ENCODE assay signal across 28 mouse cellular contexts in the genomic region with DNA sequence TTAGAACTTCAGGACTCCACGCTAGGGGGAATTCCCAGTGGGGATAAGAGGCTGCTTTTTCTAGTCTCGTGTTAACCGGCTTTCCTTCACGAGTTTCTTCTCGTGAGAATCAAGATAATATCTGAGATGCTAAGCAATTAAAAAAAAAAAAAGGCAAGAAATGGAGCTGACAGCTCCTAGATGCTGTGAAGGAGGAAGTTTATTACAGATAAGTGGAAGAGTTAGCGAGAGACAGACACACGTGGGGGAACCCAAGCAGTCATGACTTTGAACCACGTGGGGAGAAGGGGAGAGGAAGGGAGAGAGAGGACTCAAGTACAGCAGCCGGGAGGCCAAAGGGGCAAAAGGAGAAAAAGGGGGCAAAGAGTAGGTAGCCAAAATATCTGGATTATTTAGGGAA. TPM values are rescaled to one million over a fixed set of nuclear protein-coding genes. Genes with fewer than 3 reads are reported as not detected.
DNase-seq lines count a peak whose midpoint lies in the region; ATAC-seq and TF ChIP-seq lines count a peak whose summit lies in the region.
"Had no signal": no experiment of that assay in that cellular context is flagged by ENCODE, and none has a peak within 500 bp of the region (broad histone marks: within the 10 kb centered on the region; RNA-seq: fewer than 3 reads in every experiment).

No protein-coding gene starts in this region.

- no peaks in the 10 kb centered on the region for H3K36me3 ChIP-seq in spleen, adult 2 months (ENCODE audit: control insufficient read depth, insufficient read depth, low read length)
- H3K36me3 ChIP-seq in MEL (ENCODE audit: control insufficient read depth in 1 of 2, insufficient read depth in 2 of 2, low read length in 2 of 2), result peaks cover 0 to 41% of the 10 kb centered on the region in 2 experiments; a peak in 2 of 4 replicates
- no peaks in the 10 kb centered on the region for H3K36me3 ChIP-seq in macrophage (ENCODE audit: inconsistent target)
- H3K36me3 ChIP-seq in liver, postnatal 0 days (replicated peaks; ENCODE audit: insufficient read depth, low read length), result no peaks in the 10 kb centered on the region
- H3K36me3 ChIP-seq: embryonic facial prominence, embryonic 15.5 days; forebrain, embryonic 15.5 days; heart, embryonic 13.5 days; hindbrain, embryonic 13.5 days; limb, embryonic 13.5 days; liver, embryonic 12.5 days; neural tube, embryonic 13.5 days had no signal

- no peak for ATAC-seq in liver, postnatal 0 days
- ATAC-seq: forebrain, embryonic 15.5 days; inflammation-experienced regulatory T-cells, adult 6 months; liver, embryonic 12.5 days; Patski had no signal

- H3K4me2 ChIP-seq in liver, postnatal 0 days (ENCODE audit: low read depth, low read length), result no peak overlapping the region
- H3K4me2 ChIP-seq: embryonic facial prominence, embryonic 15.5 days; forebrain, embryonic 15.5 days; heart, embryonic 13.5 days; hindbrain, embryonic 13.5 days; limb, embryonic 13.5 days; liver, embryonic 12.5 days; neural tube, embryonic 13.5 days had no signal

- no peaks in the 10 kb centered on the region for H3K79me2 ChIP-seq in MEL (ENCODE audit: control insufficient read depth, insufficient read depth, low read length, poor library complexity)
- peaks cover 45% of the 10 kb centered on the region for H3K79me2 ChIP-seq in macrophage (ENCODE audit: inconsistent target)

- peak in 1 of 2 experiments; percentile 31 for DNase-seq in spleen, adult 2 months (ENCODE audit: low read depth in 1 of 2, low spot score in 2 of 2)
- no peak for DNase-seq in spleen, postnatal 14 days (ENCODE audit: low spot score in 2 of 2)
- peak; percentile 89 for DNase-seq in MEL (ENCODE audit: low read depth, low spot score)
- DNase-seq in thymus, postnatal 4 days, result no peak
- DNase-seq in embryo, embryonic 10 days (ENCODE audit: low spot score), result no peak
- DNase-seq in liver, postnatal 0 days, result no peak
- DNase-seq: adrenal gland, postnatal 36 days; cerebellum, adult 18-20 months; cerebellum, postnatal 25 days; gastrocnemius, postnatal 14 days; heart, adult 2 months; heart, postnatal 14 days; kidney, postnatal 10 days; layer of hippocampus, postnatal 36 days; lung, adult 2 months; lung, postnatal 14 days; midbrain, embryonic 14.5 days; thymus, postnatal 14 days had no signal

- no peak for TF ChIP-seq POLR2A in spleen, adult 2 months (IDR thresholded peaks at IDR 0.05; ENCODE audit: low read depth, low read length)
- peak in 1 of 2 experiments; percentile 76; a peak in 2 of 4 replicates for TF ChIP-seq POLR2A in MEL (IDR thresholded peaks at IDR 0.05; ENCODE audit: control insufficient read depth in 1 of 2, insufficient read depth in 1 of 2, low read depth in 1 of 2, low read length in 2 of 2, poor library complexity in 1 of 2)

- no peak overlapping the region for H3K4me3 ChIP-seq in spleen, adult 2 months (ENCODE audit: extremely low read depth, insufficient read depth, insufficient read length)
- H3K4me3 ChIP-seq in MEL (ENCODE audit: control insufficient read depth in 1 of 2, insufficient read depth in 1 of 2, low read depth in 2 of 2, low read length in 2 of 2) (peak overlapping the region in 1 of 2 experiments; percentile 4; a peak in 2 of 4 replicates), macrophage (ENCODE audit: inconsistent target) (no peak overlapping the region)
- no peak overlapping the region for H3K4me3 ChIP-seq in liver, postnatal 0 days (ENCODE audit: low read depth, low read length)
- H3K4me3 ChIP-seq: embryonic facial prominence, embryonic 15.5 days; forebrain, embryonic 15.5 days; heart, adult 2 months; heart, embryonic 13.5 days; hindbrain, embryonic 13.5 days; limb, embryonic 13.5 days; liver, embryonic 12.5 days; neural tube, embryonic 13.5 days had no signal

- peak overlapping the region; percentile 55; the same call in 1 of the 2 replicates for H3K27ac ChIP-seq in spleen, adult 2 months (ENCODE audit: insufficient read depth, low read length)
- peak overlapping the region; percentile 100 for H3K27ac ChIP-seq in MEL (ENCODE audit: control insufficient read depth, low read depth, low read length)
- peak overlapping the region; percentile 99 for H3K27ac ChIP-seq in macrophage
- no peak overlapping the region for H3K27ac ChIP-seq in liver, postnatal 0 days (ENCODE audit: low read depth)
- H3K27ac ChIP-seq: embryonic facial prominence, embryonic 15.5 days; forebrain, embryonic 15.5 days; heart, adult 2 months; heart, embryonic 13.5 days; hindbrain, embryonic 13.5 days; limb, embryonic 13.5 days; liver, embryonic 12.5 days; neural tube, embryonic 13.5 days had no signal

- WGBS in spleen, adult 2 months, result 22% methylated on average over 9 of the region's 9 CpGs
- WGBS in macrophage (ENCODE audit: missing documents), result 11% methylated on average over 9 of the region's 9 CpGs
- 47% methylated on average over 9 of the region's 9 CpGs for WGBS in liver, postnatal 0 days (ENCODE audit: insufficient replicate concordance)

- peaks cover 10% of the 10 kb centered on the region for H3K4me1 ChIP-seq in spleen, adult 2 months (ENCODE audit: control insufficient read depth, insufficient read depth, insufficient read length)
- peaks cover 22 to 42% of the 10 kb centered on the region in 2 experiments for H3K4me1 ChIP-seq in MEL (ENCODE audit: control insufficient read depth in 1 of 2, insufficient read depth in 2 of 2, low read length in 2 of 2)
- H3K4me1 ChIP-seq in liver, postnatal 0 days (ENCODE audit: insufficient read depth), result peaks cover 2% of the 10 kb centered on the region; the same call in 1 of the 2 replicates
- H3K4me1 ChIP-seq: embryonic facial prominence, embryonic 15.5 days; forebrain, embryonic 15.5 days; heart, embryonic 13.5 days; limb, embryonic 13.5 days; neural tube, embryonic 13.5 days had no signal

- no peak for TF ChIP-seq RAD21 in MEL (IDR thresholded peaks at IDR 0.05; ENCODE audit: low read depth, low read length)

- H3K9me3 ChIP-seq in MEL (replicated peaks; ENCODE audit: insufficient read depth, low read length), result no peaks in the 10 kb centered on the region
- no peaks in the 10 kb centered on the region for H3K9me3 ChIP-seq in liver, postnatal 0 days (ENCODE audit: low read length)
- H3K9me3 ChIP-seq: embryonic facial prominence, embryonic 15.5 days; forebrain, embryonic 15.5 days; heart, embryonic 13.5 days; hindbrain, embryonic 13.5 days; limb, embryonic 13.5 days; liver, embryonic 12.5 days; neural tube, embryonic 13.5 days had no signal

- TF ChIP-seq CTCF in spleen, adult 2 months (IDR thresholded peaks at IDR 0.05; ENCODE audit: extremely low read depth, insufficient read depth, insufficient read length, insufficient replicate concordance), result no peak
- no peak for TF ChIP-seq CTCF in MEL (IDR thresholded peaks at IDR 0.05 in 2 of 3, conservative IDR thresholded peaks at IDR 0.05 in 1 of 3; ENCODE audit: control insufficient read depth in 1 of 3, insufficient read depth in 1 of 3, low read depth in 2 of 3, low read length in 3 of 3, poor library complexity in 1 of 3, severe bottlenecking in 1 of 3)
- no peak for TF ChIP-seq CTCF in liver, postnatal 0 days (IDR thresholded peaks at IDR 0.05; ENCODE audit: low read depth)

- H3K9ac ChIP-seq in MEL (ENCODE audit: control insufficient read depth, low read depth, low read length, poor library complexity, severe bottlenecking), result peak overlapping the region; percentile 59
- no peak overlapping the region for H3K9ac ChIP-seq in liver, postnatal 0 days (replicated peaks)
- H3K9ac ChIP-seq: embryonic facial prominence, embryonic 15.5 days; forebrain, embryonic 15.5 days; heart, embryonic 13.5 days; hindbrain, embryonic 13.5 days; limb, embryonic 13.5 days; liver, embryonic 12.5 days; neural tube, embryonic 13.5 days had no signal

- TF ChIP-seq EP300 in MEL (IDR thresholded peaks at IDR 0.05; ENCODE audit: low read depth in 1 of 2, low read length in 2 of 2), result peak; percentile 72 to 85
- no peak for TF ChIP-seq EP300 in liver, postnatal 0 days (IDR thresholded peaks at IDR 0.05; ENCODE audit: low read depth)

- H3K27me3 ChIP-seq in spleen, adult 2 months (ENCODE audit: control insufficient read depth, insufficient read depth, low read length), result no peaks in the 10 kb centered on the region
- H3K27me3 ChIP-seq in MEL (ENCODE audit: control insufficient read depth in 1 of 2, insufficient read depth in 2 of 2, low read length in 2 of 2), result no peaks in the 10 kb centered on the region
- H3K27me3 ChIP-seq in liver, postnatal 0 days (ENCODE audit: insufficient read depth, low read length), result no peaks in the 10 kb centered on the region
- H3K27me3 ChIP-seq: embryonic facial prominence, embryonic 15.5 days; forebrain, embryonic 15.5 days; heart, embryonic 13.5 days; hindbrain, embryonic 13.5 days; limb, embryonic 13.5 days; liver, embryonic 12.5 days; neural tube, embryonic 13.5 days; Patski had no signal

TF ChIP-seq in MEL, 35 proteins besides CTCF, POLR2A, EP300 and RAD21 (continues in another document):
- TF ChIP-seq BHLHE40 (IDR thresholded peaks at IDR 0.05; ENCODE audit: borderline replicate concordance, low read depth, low read length) (peak; percentile 92), ZKSCAN1 (IDR thresholded peaks at IDR 0.05; ENCODE audit: low read depth, low read length) (no peak; the same call in 1 of the 2 replicates), RCOR1 (IDR thresholded peaks at IDR 0.05; ENCODE audit: low read depth, low read length) (peak; percentile 49; the same call in 1 of the 2 replicates), HCFC1 (IDR thresholded peaks at IDR 0.05; ENCODE audit: low read depth, low read length) (peak; percentile 71), MXI1 (IDR thresholded peaks at IDR 0.05; ENCODE audit: low read depth, low read length) (peak; percentile 100), USF1 (IDR thresholded peaks at IDR 0.05; ENCODE audit: low read depth, low read length) (peak; percentile 91), ETS1 (IDR thresholded peaks at IDR 0.05; ENCODE audit: low read depth, low read length) (peak; percentile 90), MEF2A (IDR thresholded peaks at IDR 0.05; ENCODE audit: extremely low read depth, insufficient replicate concordance, low read depth, low read length, poor library complexity, severe bottlenecking) (no peak), ZMIZ1 (IDR thresholded peaks at IDR 0.05; ENCODE audit: low read depth, low read length) (0 out of 2 replicates have a peak, but pooled peaks have one; percentile 42), NRF1 (IDR thresholded peaks at IDR 0.05; ENCODE audit: insufficient read depth, low read depth, low read length, poor library complexity, severe bottlenecking) (no peak)

RNA-seq across cellular contexts. Expression of gene Osbpl8, which starts 46.3 kb away (rescaled TPM):
- polyA plus RNA-seq in spleen, adult 2 months (2012; rRNA removed), result 5.7 and 6.6 TPM in 2 replicates
- 44.8 and 65.7 TPM in 2 replicates for total RNA-seq in MEL (2012; rRNA removed)
- polyA plus RNA-seq in MEL (2012; ENCODE audit: insufficient read depth in 1 of 2, insufficient read length in 2 of 2, low read depth in 1 of 2, low replicate concordance in 2 of 2, missing spikeins in 1 of 2), result 10 to 100 TPM; 26.2 to 33.4 TPM
- total RNA-seq in macrophage (2018; cell fraction: chromatin; rRNA removed), result 1,000 to 10,000 TPM in 13 of 26 experiments, 100 to 1,000 TPM in 13; 377 to 2,472 (median 952) TPM
- 100 to 1,000 TPM; 337 to 883 (median 545) TPM for total RNA-seq in macrophage (2018; cell fraction: cytosol; rRNA removed)
- total RNA-seq in macrophage (2018; cell fraction: nucleus; rRNA removed), result 1,000 to 10,000 TPM in 9 of 26 experiments, 100 to 1,000 TPM in 17; 456 to 1,463 (median 788) TPM
- polyA plus RNA-seq in macrophage (2018), result 244 to 329 TPM (median 315 TPM) in 3 replicates
- polyA plus RNA-seq in liver, postnatal 0 days (2015; fragmentation: Nextera tagmentation; extraction: Ambion mirVana), result 5.4 and 5.6 TPM in 2 replicates
